Mouse (Mus musculus) forebrain, embryonic 10.5 days (tissue): ENCODE data around the gene Gm8126. TPM values are rescaled to one million over a fixed set of nuclear protein-coding genes. Genes with fewer than 3 reads are reported as not detected.
"Not testable (repeated sequence)": the region's sequence is repeated elsewhere in the genome, so short reads cannot be mapped to it uniquely, and the experiment has no call there.

Experiments
- DNase-seq: peaks from one replicate; pipeline ENCODE4 v3.0.0-alpha.2; 2017; ENCODE audit warnings: low spot score; ENCODE audit errors: extremely low spot score
- H3K27ac ChIP-seq: fragments of 300-500 bp; sonication (generic); 2 replicates; pipeline ENCODE4 v1.5.1; 2016; ENCODE audit warnings: mild to moderate bottlenecking
- H3K27me3 ChIP-seq: fragments of 300-500 bp; sonication (generic); 2 replicates; pipeline ENCODE4 v1.6.1; 2016; ENCODE audit warnings: mild to moderate bottlenecking; ENCODE audit not compliant: poor library complexity, severe bottlenecking
- H3K36me3 ChIP-seq: fragments of 300-500 bp; sonication (generic); replicated peaks from 2 replicates; pipeline ENCODE4 v1.6.1; 2016; ENCODE audit warnings: mild to moderate bottlenecking, moderate library complexity
- H3K4me1 ChIP-seq: fragments of 300-500 bp; sonication (generic); 2 replicates; pipeline ENCODE4 v1.6.1; 2016
- H3K4me3 ChIP-seq: fragments of 300-500 bp; sonication (generic); 2 replicates; pipeline ENCODE4 v1.5.1; 2016; ENCODE audit warnings: mild to moderate bottlenecking, moderate library complexity
- H3K9me3 ChIP-seq: fragments of 300-500 bp; sonication (generic); 2 replicates; pipeline ENCODE4 v1.6.1; 2016; ENCODE audit warnings: mild to moderate bottlenecking, moderate library complexity
- WGBS: fragments of 180-500 bp; shearing (Covaris S2); methylation state at CpG from one replicate; pipeline ENCODE4 v1.1.7; 2016; 5-methylcytosine and 5-hydroxymethylcytosine counted together
- polyA plus RNA-seq: library from polyadenylated mRNA; unstranded; fragments of >200 nt; fragmentation: Nextera tagmentation; extraction: Ambion mirVana; gene quantifications from 2 replicates; pipeline ENCODE4 v1.2.1, GENCODE M21; 2016

Gm8126 gene
- polyA plus RNA-seq, 1 experiment from 2014 or later, result not detected

DNA sequence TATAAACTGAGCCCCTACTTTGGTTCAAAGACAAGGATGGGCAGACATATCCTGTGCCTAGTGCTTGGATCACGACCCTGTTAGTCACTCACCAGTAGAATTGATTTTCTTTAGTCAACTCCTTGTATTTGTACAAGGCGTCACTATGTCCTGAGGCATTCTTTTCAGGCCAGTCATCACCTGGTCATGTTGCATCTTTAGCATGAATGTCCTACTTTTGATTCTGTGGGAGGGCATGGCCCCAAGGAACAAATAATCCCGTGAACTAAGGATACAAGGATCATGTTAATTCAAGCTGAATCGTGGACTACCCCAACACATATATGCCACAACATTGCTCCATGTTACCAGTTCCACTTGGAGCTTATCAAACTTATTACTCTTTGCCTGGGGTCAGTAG lies 19.7 kb downstream of the Gm8126 start:
- not testable (repeated sequence) for H3K27me3 ChIP-seq, H3K27ac ChIP-seq, H3K36me3 ChIP-seq, H3K4me3 ChIP-seq, H3K9me3 ChIP-seq, DNase-seq, H3K4me1 ChIP-seq
- 81% methylated on average over 4 of the region's 4 CpGs for WGBS

DNA sequence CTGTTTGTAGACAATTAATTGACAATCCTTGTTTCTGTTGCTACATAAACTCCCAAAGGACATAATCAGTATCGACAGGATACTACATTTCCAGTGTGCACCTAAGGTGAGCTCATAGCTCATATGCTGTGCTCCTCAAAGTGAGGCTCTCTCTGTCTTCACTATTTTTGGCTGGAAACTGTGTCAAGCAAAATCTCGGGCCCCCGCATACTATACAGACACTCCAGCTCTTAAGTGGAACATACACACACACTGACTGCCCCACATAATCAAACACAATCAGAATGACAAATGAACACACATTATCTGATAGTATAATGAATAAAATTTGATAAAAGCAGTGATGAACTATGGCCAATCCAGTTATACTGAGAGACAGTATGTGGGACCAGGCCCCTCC lies 20.2 kb downstream of the Gm8126 start:
- not testable (repeated sequence) for H3K9me3 ChIP-seq, DNase-seq, H3K4me1 ChIP-seq, H3K27ac ChIP-seq, H3K36me3 ChIP-seq, H3K4me3 ChIP-seq, H3K27me3 ChIP-seq
- WGBS, result 94% methylated on average over 3 of the region's 3 CpGs

DNA sequence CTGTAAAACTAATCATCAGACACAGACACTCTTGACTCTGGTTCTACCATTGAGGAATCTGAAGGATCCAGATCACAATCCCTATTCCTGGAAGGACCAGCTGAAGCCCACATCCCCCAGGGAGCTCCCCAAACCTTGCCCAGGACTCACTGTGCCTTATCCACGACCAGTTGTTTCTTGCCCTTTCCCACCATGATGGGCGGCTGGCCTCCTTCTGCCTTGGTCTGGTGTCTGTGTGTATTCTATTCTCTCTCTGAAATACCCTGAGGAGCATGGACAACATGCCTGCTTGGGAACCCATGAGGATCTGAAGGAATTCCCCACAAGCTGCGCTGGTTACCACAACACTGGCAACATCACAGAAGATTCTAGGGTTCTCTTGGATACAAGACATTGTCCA lies 35.1 kb downstream of the Gm8126 start, which contains the start of gene Gm8127:
Gene Gm8127 (minus strand): TSS at position 330 of the 400 bp plus-strand sequence.
- not testable (repeated sequence) for DNase-seq

More for the DNA sequence above, 35.1 kb downstream of the Gm8126 start, which contains the start of gene Gm8127:
- H3K4me1 ChIP-seq, H3K27me3 ChIP-seq, H3K9me3 ChIP-seq, H3K27ac ChIP-seq, H3K4me3 ChIP-seq, H3K36me3 ChIP-seq: not testable (repeated sequence)
- WGBS, result 80% methylated on average over 3 of the region's 3 CpGs

Other genes starting within 250 kb of the Gm8126 start
- gene Gm10376, start 243.0 kb upstream of the Gm8126 start, polyA plus RNA-seq, result not detected in 2 replicates
- not detected in 2 replicates for gene Gm8094, start 182.0 kb upstream of the Gm8126 start, polyA plus RNA-seq
- gene Gm8104, start 158.0 kb upstream of the Gm8126 start, polyA plus RNA-seq, result not detected in 2 replicates
- not detected in 2 replicates for gene Gm7233, start 78.8 kb upstream of the Gm8126 start, polyA plus RNA-seq
- gene Gm8122, start 23.3 kb upstream of the Gm8126 start, polyA plus RNA-seq, result not detected in 2 replicates
- not detected in 2 replicates for gene Gm9732, start 16.4 kb downstream of the Gm8126 start, polyA plus RNA-seq
- not detected in 2 replicates for gene Gm8127, start 35.2 kb downstream of the Gm8126 start, polyA plus RNA-seq
- gene 1700001F09Rik, start 89.2 kb downstream of the Gm8126 start, polyA plus RNA-seq, result not detected in 2 replicates
- gene Gm8138, start 157.7 kb downstream of the Gm8126 start, polyA plus RNA-seq, result not detected in 2 replicates